Mouse (Mus musculus) cerebellum, adult 11-12 months (tissue): ENCODE measurements around the gene Hmx3.

Experiments used
- DNase-seq: peaks from one replicate; pipeline ENCODE4 v3.0.0; 2022

Hmx3 gene

GRCm38 (mm10) chr7:131542115-131542871 is at the start of gene Hmx3:
Gene Hmx3 (plus strand): TSS chr7:131542867.
- DNase-seq, result no peak

GRCm38 (mm10) chr7:131503739-131504138 is 38.9 kb upstream of the Hmx3 start:
- DNase-seq, result no peak

GRCm38 (mm10) chr7:131539979-131540378 is 2.7 kb upstream of the Hmx3 start:
- peak; percentile 43 for DNase-seq

GRCm38 (mm10) chr7:131541184-131542114 is 1.2 kb upstream of the Hmx3 start:
- DNase-seq, result no peak

GRCm38 (mm10) chr7:131542872-131543622 is 380 bp downstream of the Hmx3 start:
- DNase-seq, result no peak

GRCm38 (mm10) chr7:131543623-131544481 is 1.2 kb downstream of the Hmx3 start:
- no peak for DNase-seq

- no peak for DNase-seq
Measured at GRCm38 (mm10) chr7:131544871-131545270, 2.2 kb downstream of the Hmx3 start.

- no peak for DNase-seq
Measured at GRCm38 (mm10) chr7:131545701-131546385, 3.2 kb downstream of the Hmx3 start.

GRCm38 (mm10) chr7:131546423-131546822 is 3.8 kb downstream of the Hmx3 start:
- DNase-seq, result no peak

GRCm38 (mm10) chr7:131547481-131547880 is 4.8 kb downstream of the Hmx3 start:
- DNase-seq, result no peak

GRCm38 (mm10) chr7:131548473-131548872 is 5.8 kb downstream of the Hmx3 start, which contains the start of gene Hmx2:
Gene Hmx2 (plus strand): TSS chr7:131548773.
- DNase-seq, result no peak

GRCm38 (mm10) chr7:131551471-131551870 is 8.8 kb downstream of the Hmx3 start:
- DNase-seq, result no peak

- no peak for DNase-seq
Measured at GRCm38 (mm10) chr7:131551931-131552741, 9.5 kb downstream of the Hmx3 start.

- DNase-seq, result no peak
Measured at GRCm38 (mm10) chr7:131552781-131553180, 10.1 kb downstream of the Hmx3 start.

GRCm38 (mm10) chr7:131553771-131554175 is 11.1 kb downstream of the Hmx3 start:
- no peak for DNase-seq

- no peak for DNase-seq
Measured at GRCm38 (mm10) chr7:131554341-131555180, 11.9 kb downstream of the Hmx3 start.

GRCm38 (mm10) chr7:131555301-131556081 is 12.8 kb downstream of the Hmx3 start:
- no peak for DNase-seq

- no peak for DNase-seq
Measured at GRCm38 (mm10) chr7:131556116-131556515, 13.4 kb downstream of the Hmx3 start.
